Mouse (Mus musculus): ENCODE results near the gene Slc9b2.

DNA sequence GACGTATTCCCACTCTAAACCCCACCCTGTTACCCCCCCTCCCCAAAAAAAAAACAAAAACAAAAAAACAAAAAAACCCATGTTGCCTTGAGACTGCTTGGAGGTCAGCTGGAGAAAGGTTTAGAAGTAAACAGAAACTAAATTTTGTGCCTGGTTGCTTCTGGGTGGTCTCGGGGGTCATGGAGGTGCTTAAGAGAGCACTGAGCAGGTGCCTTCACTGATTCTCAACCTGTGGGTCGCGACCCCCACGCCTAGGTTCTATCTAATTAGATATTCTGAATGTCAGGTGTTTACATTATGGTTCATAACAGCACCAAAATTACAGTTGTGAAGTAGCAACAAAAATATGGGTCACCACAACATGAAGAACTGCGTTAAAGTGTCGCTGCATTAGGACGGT, 25.8 kb upstream of the Slc9b2 start:
- no peak for TF ChIP-seq POLR2A (IDR thresholded peaks at IDR 0.05; ENCODE audit: extremely low read depth, insufficient read depth, low read length)
- no peak for TF ChIP-seq CTCF (IDR thresholded peaks at IDR 0.05; ENCODE audit: extremely low read depth, insufficient read depth, low read length)

Data from cortical plate, adult 2 months (tissue).